Mouse (Mus musculus): Measurements from ENCODE around the gene Zc4h2.

Zc4h2 gene

GRCm38 (mm10) chrX:95657804-95658599 lies at the start of gene Zc4h2:
Gene Zc4h2, minus strand, starts transcription at chrX:95658509.
- DNase-seq (ENCODE audit: low read depth, low spot score): peak; percentile 95

DNA sequence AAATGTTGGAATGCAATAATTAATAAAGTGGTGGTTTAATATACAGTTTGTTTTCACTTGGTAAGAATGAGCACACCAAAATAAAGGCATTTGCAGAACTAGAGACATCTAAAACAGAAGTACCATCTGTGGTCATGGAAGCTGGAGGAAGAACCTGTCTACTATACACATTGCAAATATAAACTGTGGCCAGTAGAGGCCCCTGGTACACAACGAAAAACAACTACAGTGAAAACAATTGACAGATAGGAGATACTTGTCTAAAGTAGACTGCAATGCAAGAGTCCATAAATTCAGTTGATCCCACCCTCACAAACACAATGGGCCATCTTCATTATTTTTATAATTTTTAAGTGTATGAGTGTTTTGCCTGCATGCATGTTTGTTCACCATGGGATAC lies 28.8 kb upstream of the Zc4h2 start:
- peak; percentile 36 for DNase-seq (ENCODE audit: low read depth, low spot score)

- peak; percentile 0 for DNase-seq (ENCODE audit: low read depth, low spot score)
Measured at GRCm38 (mm10) chrX:95682206-95682605, 23.9 kb upstream of the Zc4h2 start.

DNA sequence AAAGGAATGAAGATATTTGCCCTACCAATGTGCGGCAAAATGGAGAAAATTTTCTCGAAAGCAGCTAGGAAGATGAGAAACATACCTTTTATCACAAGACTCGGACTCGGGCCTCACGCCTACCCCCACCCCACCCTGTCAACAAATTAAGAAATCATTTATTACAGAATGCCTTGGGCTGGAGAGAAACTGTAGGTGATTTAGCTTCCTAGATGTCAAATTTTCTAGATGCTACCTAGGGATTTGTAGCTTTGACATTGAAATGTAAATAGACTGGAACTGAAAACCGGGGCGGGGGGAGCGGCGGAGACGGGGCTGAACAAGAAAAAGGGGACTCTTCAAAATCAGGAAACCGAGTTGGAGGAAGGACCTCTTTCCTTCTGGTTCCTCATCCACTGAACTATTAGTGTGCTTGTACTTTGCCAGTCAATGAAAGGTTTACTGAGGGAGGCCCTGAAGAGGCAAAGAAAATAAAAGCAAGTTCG lies 333 bp upstream of the Zc4h2 start:
- peak; percentile 15 for DNase-seq (ENCODE audit: low read depth, low spot score)

DNA sequence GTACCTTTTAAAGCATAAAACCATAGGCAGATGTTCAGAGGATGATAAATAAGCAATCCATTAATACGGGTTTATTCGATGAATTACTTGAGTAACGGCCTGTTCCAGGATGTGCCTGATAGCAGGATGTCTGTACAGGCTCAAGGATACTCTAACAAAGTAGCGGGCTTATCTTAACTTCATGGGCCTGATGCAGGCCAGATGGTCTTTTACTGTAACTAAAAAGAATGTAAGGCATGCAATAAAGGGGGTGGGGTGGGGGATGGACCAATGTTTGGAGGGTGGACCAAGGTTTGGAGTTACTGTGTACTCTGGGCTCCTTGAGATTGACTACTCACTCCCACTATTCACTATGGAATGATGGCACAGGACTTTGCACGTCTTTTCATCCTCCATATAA lies 57.7 kb downstream of the Zc4h2 start:
- no peak for DNase-seq (ENCODE audit: low read depth, low spot score)
